Mouse (Mus musculus): ENCODE results near the gene Vps11. TPM values are rescaled to one million over a fixed set of nuclear protein-coding genes. Genes with fewer than 3 reads are reported as not detected.

Gene Vps11
- polyA plus RNA-seq, 1 experiment from 2014 or later: 43.5 TPM

DNA sequence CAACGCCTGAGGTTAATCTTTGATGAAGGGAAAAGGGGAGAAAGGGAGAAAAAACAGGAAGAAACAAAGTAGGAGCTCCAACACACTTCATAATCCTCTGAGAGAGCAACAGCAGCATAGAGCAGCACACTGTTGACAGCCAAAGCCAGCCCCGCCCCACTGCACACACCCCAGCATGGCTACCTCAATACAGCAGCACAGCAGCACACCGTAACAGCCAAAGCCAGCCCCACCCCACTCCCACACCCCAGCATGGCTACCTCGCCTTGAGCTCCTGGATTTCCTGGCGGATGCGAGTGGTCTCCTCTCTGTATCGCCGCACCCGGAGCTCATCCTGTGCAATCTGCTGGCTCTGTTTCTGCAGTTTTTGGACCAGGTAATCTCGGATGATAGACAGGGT lies 9.1 kb downstream of the Vps11 start:
- 94% methylated on average over 10 of the region's 10 CpGs for WGBS
- peaks cover 73% of the 10 kb centered on the region for H3K36me3 ChIP-seq (ENCODE audit: control insufficient read depth, insufficient read depth, low read length)

DNA sequence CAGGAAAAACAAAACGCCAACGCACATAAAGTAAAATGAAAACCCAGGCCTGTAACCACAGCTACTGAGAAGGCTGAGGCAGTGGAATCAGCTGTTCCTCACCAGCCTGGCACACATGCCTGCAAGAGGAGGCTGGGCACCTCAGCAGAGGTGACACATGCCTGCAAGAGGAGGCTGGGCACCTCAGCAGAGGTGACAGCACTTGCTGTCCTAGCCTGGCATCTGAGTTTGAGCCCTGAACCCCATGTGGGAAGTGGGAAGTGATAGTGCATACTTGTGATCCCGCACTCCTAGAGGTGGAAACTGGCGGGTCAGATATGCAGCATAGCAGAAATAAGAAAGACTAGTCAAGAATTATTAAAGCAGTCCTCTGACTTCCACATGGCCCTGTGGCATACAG lies 10.1 kb downstream of the Vps11 start:
- no peak for ATAC-seq
- Histone ChIP-seq H3K27ac (ENCODE audit: low read depth, low read length) (no peak overlapping the region), H3K9me3 (ENCODE audit: control insufficient read depth, low read length) (no peaks in the 10 kb centered on the region), H3K4me2 (ENCODE audit: low read length) (no peak overlapping the region), H3K9ac (ENCODE audit: low read depth, low read length) (no peak overlapping the region), H3K36me3 (ENCODE audit: control insufficient read depth, insufficient read depth, low read length) (peaks cover 74% of the 10 kb centered on the region), H3K4me1 (ENCODE audit: control insufficient read depth, insufficient read depth, low read depth, low read length) (no peaks in the 10 kb centered on the region), H3K27me3 (replicated peaks; ENCODE audit: control insufficient read depth, insufficient read depth, low read length) (no peaks in the 10 kb centered on the region), H3K4me3 (ENCODE audit: low read length) (no peak overlapping the region)
- WGBS: 99% methylated on average over 4 of the region's 4 CpGs

More for the DNA sequence above, 9.1 kb downstream of the Vps11 start:
- Histone ChIP-seq H3K4me3 (ENCODE audit: low read length) (no peak overlapping the region), H3K9ac (ENCODE audit: low read depth, low read length) (no peak overlapping the region), H3K9me3 (ENCODE audit: control insufficient read depth, low read length) (no peaks in the 10 kb centered on the region), H3K4me2 (ENCODE audit: low read length) (no peak overlapping the region), H3K27ac (ENCODE audit: low read depth, low read length) (no peak overlapping the region), H3K27me3 (replicated peaks; ENCODE audit: control insufficient read depth, insufficient read depth, low read length) (no peaks in the 10 kb centered on the region), H3K4me1 (ENCODE audit: control insufficient read depth, insufficient read depth, low read depth, low read length) (no peaks in the 10 kb centered on the region)
- no peak for ATAC-seq

DNA sequence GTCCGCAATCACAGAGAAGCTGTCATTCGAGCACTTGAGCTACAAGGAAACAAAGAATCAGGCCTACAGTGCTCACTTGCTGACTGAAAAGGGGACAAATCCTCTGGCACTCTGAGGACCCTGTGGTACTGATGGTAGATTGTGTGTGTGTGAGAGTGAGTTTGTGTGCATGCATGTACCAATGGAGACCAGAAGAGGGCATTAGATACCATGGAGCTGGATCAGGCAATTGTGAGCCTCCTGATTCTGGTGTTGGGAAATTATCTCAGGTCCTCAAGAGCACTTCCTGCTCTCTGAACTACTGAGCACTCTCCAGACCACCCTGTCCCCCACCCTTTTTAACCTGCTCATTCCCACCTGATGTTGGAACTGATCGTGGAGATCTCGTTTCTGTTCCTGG lies 12.9 kb downstream of the Vps11 start:
- Histone ChIP-seq H3K27ac (ENCODE audit: low read depth, low read length) (no peak overlapping the region), H3K27me3 (replicated peaks; ENCODE audit: control insufficient read depth, insufficient read depth, low read length) (no peaks in the 10 kb centered on the region), H3K4me3 (ENCODE audit: low read length) (no peak overlapping the region), H3K4me1 (ENCODE audit: control insufficient read depth, insufficient read depth, low read depth, low read length) (no peaks in the 10 kb centered on the region), H3K4me2 (ENCODE audit: low read length) (no peak overlapping the region), H3K9ac (ENCODE audit: low read depth, low read length) (no peak overlapping the region), H3K9me3 (ENCODE audit: control insufficient read depth, low read length) (no peaks in the 10 kb centered on the region), H3K36me3 (ENCODE audit: control insufficient read depth, insufficient read depth, low read length) (peaks cover 48% of the 10 kb centered on the region)
- ATAC-seq: no peak
- 99% methylated on average over 4 of the region's 4 CpGs for WGBS

DNA sequence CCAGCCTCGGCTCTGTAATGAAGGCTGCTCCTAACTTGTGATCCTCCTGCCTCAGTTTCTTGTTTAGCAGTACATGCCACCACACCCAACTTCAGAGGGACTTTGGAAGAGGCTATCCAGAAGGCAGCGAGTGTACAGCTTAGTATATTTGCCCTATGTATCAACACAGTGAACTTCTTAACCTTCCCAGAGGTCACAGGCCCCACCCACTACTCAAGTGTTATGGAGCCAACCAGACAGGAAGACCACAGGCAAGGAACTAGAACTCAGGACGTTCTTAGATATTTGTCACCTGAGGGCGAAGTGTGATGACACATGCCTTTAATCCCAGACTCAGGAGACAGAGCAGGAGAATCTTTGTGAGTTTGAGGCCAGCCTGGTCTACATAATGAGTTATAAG lies 13.8 kb downstream of the Vps11 start:
- no peak overlapping the region for H3K4me3 ChIP-seq (ENCODE audit: low read length)
- H3K9ac ChIP-seq (ENCODE audit: low read depth, low read length): no peak overlapping the region
- H3K9me3 ChIP-seq (ENCODE audit: control insufficient read depth, low read length): no peaks in the 10 kb centered on the region
- no peaks in the 10 kb centered on the region for H3K27me3 ChIP-seq (replicated peaks; ENCODE audit: control insufficient read depth, insufficient read depth, low read length)
- H3K4me1 ChIP-seq (ENCODE audit: control insufficient read depth, insufficient read depth, low read depth, low read length): peaks cover 5% of the 10 kb centered on the region
- no peak overlapping the region for H3K27ac ChIP-seq (ENCODE audit: low read depth, low read length)
- ATAC-seq: no peak
- peaks cover 44% of the 10 kb centered on the region for H3K36me3 ChIP-seq (ENCODE audit: control insufficient read depth, insufficient read depth, low read length)
- no peak overlapping the region for H3K4me2 ChIP-seq (ENCODE audit: low read length)
- 91% methylated on average over 4 of the region's 4 CpGs for WGBS

DNA sequence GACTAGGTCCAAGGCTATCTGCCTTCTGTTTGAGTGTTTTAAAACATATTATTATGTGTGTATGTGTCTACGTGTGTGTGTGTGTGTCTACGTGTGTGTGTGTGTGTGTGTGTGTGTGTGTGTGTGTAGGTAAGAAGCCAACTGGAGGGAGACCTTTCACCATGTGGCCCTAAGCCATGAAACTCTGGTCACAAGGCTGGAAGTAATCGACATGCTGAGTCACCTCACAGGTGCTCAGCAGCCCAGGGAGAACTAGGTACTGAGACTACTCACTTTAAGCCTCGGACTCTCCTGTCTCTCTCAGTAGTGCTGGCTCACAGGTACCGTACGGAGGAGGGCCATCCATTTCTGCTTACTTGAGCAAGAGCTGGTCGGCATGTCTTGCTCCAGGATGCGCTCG lies 14.3 kb downstream of the Vps11 start:
- H3K27ac ChIP-seq (ENCODE audit: low read depth, low read length): no peak overlapping the region
- H3K4me2 ChIP-seq (ENCODE audit: low read length): no peak overlapping the region
- no peak for ATAC-seq
- no peaks in the 10 kb centered on the region for H3K27me3 ChIP-seq (replicated peaks; ENCODE audit: control insufficient read depth, insufficient read depth, low read length)
- peaks cover 5% of the 10 kb centered on the region for H3K4me1 ChIP-seq (ENCODE audit: control insufficient read depth, insufficient read depth, low read depth, low read length)
- 94% methylated on average over 9 of the region's 9 CpGs for WGBS
- H3K36me3 ChIP-seq (ENCODE audit: control insufficient read depth, insufficient read depth, low read length): peaks cover 40% of the 10 kb centered on the region
- no peak overlapping the region for H3K4me3 ChIP-seq (ENCODE audit: low read length)
- no peak overlapping the region for H3K9ac ChIP-seq (ENCODE audit: low read depth, low read length)
- no peaks in the 10 kb centered on the region for H3K9me3 ChIP-seq (ENCODE audit: control insufficient read depth, low read length)

DNA sequence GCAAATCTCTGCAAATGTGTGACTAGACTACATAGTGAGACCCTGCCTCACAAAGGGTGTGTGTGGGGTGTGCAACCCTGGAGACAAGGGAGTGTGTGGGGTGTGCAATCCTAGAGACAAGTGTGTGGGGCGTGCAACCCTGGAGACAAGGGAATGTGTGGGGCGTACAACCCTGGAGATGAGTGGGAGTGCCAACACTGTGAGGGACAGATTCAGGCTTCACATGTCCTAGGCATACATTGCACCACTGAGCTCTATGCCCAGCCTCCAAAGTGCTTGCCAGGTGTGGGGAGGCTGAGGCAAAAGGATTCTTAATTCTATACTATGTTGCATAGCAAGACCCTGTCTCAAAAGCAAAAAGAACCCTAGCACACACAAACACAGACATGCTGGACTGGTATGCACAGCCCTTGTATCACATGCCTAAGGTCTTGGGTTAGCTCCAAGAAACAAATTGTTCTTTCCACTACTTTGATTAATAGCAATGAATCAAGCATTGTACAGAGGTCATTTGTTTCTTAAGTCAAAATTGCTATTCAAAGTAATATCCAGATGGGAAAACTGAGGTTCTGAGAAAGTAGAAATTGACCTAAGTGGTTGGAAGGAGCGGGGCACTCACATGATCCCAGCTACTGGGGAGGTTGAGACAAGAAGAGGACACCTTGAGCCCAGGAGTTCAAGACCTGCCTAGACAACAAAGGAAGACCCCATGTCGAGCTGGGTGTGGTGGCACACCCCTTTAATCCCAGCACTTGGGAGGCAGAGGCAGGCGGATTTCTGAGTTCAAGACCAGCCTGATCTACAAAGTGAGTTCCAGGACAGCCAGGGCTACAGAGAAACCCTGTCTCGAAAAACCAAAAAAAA lies 15.7 kb downstream of the Vps11 start:
- Histone ChIP-seq H3K9ac (ENCODE audit: low read depth, low read length) (no peak overlapping the region), H3K4me2 (ENCODE audit: low read length) (no peak overlapping the region), H3K4me3 (ENCODE audit: low read length) (no peak overlapping the region), H3K36me3 (ENCODE audit: control insufficient read depth, insufficient read depth, low read length) (peaks cover 28% of the 10 kb centered on the region), H3K27ac (ENCODE audit: low read depth, low read length) (no peak overlapping the region), H3K27me3 (replicated peaks; ENCODE audit: control insufficient read depth, insufficient read depth, low read length) (no peaks in the 10 kb centered on the region), H3K4me1 (ENCODE audit: control insufficient read depth, insufficient read depth, low read depth, low read length) (peaks cover 5% of the 10 kb centered on the region), H3K9me3 (ENCODE audit: control insufficient read depth, low read length) (no peaks in the 10 kb centered on the region)
- WGBS: 84% methylated on average over 6 of the region's 6 CpGs
- no peak for ATAC-seq

DNA sequence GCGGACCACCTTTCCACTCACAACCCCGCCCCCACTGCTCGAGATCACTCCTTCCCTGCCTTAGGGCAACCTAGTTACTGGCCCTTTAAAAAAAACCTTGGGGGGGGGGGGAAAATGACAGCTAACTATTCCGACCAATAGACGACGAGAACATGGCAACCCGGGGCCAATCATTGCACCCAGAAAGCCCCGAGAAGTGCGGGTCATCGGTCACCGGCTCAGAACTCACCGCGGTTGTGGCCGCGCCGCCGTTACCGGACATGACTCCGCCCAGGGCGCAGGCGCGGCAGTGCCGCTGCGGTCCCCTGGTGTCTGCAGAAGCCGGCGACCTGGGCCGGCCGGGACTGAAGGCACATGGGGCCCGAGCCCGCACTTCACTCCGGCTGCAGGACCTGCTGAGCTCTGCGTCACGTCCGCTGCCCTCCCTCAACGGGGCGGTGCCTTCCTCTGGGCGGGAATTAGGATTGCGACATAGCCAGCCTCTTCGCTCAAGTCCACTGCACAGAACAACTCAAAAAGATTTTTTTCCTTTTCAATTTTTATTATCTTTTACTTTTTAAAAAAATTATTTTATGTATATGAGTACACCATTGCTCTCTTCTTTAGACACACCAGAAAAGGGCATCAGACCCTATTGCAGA lies 17.6 kb downstream of the Vps11 start, which contains the start of gene Hmbs:
Gene Hmbs (minus strand): TSS at position 448 of the 641 bp plus-strand sequence.
- H3K4me1 ChIP-seq (ENCODE audit: control insufficient read depth, insufficient read depth, low read depth, low read length): peaks cover 5% of the 10 kb centered on the region
- peak within 1 kb of the TSS; percentile 99 for H3K27ac ChIP-seq (ENCODE audit: low read depth, low read length)
- H3K27me3 ChIP-seq (replicated peaks; ENCODE audit: control insufficient read depth, insufficient read depth, low read length): no peaks in the 10 kb centered on the region
- WGBS: under 1% methylated on average over 39 of the region's 39 CpGs
- peak; percentile 97 for ATAC-seq
- H3K9me3 ChIP-seq (ENCODE audit: control insufficient read depth, low read length): no peaks in the 10 kb centered on the region
- peak within 1 kb of the TSS; percentile 77 for H3K4me3 ChIP-seq (ENCODE audit: low read length)
- peak within 1 kb of the TSS; percentile 55 for H3K4me2 ChIP-seq (ENCODE audit: low read length)
- H3K36me3 ChIP-seq (ENCODE audit: control insufficient read depth, insufficient read depth, low read length): peaks cover 18% of the 10 kb centered on the region
- H3K9ac ChIP-seq (ENCODE audit: low read depth, low read length): peak within 1 kb of the TSS; percentile 80

DNA sequence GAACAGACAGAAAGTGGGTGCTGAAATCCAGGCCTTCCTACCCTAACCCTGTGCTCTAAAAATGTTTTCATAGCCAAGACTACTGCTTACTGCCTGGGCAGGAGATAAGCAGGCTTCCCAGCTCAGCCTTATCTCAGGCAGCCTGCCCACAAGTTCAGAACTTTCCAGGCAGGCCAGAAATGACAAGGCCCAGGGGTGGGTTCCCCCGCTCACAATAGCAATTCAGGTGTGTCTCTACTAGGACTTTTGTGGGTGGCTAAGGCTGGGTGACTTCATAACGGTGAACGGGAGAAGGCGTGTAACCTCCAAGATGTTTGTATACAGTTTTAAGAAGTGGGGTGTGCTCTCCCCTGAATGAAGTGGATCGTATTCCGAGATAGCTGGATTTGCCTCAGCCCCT lies 18.2 kb downstream of the Vps11 start:
- Histone ChIP-seq H3K9me3 (ENCODE audit: control insufficient read depth, low read length) (no peaks in the 10 kb centered on the region), H3K4me3 (ENCODE audit: low read length) (peak overlapping the region; percentile 77), H3K27me3 (replicated peaks; ENCODE audit: control insufficient read depth, insufficient read depth, low read length) (no peaks in the 10 kb centered on the region), H3K4me1 (ENCODE audit: control insufficient read depth, insufficient read depth, low read depth, low read length) (peaks cover 5% of the 10 kb centered on the region), H3K4me2 (ENCODE audit: low read length) (peak overlapping the region; percentile 55), H3K36me3 (ENCODE audit: control insufficient read depth, insufficient read depth, low read length) (peaks cover 12% of the 10 kb centered on the region), H3K9ac (ENCODE audit: low read depth, low read length) (peak overlapping the region; percentile 80), H3K27ac (ENCODE audit: low read depth, low read length) (peak overlapping the region; percentile 99)
- 16% methylated on average over 6 of the region's 6 CpGs for WGBS
- ATAC-seq: peak; percentile 4

DNA sequence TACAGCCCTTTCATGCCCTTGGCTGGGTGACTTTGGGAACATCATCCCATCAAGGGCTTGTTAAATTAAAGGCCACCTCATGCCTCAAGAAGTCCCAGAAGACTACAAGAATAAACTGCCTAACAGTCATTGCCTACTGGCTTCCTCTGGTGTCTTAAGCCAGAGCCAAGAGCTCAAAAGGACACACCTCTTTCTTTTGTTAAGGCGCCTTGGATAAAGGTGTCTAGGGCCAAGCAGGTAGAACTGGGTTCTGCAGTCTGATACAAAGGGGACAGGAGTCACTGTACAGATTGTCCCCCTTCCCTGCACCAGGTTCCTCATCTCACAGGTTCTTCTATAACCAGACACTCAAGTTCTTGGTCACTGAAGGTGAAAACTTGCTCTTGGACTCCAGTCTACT lies 18.9 kb downstream of the Vps11 start:
- peaks cover 7% of the 10 kb centered on the region for H3K36me3 ChIP-seq (ENCODE audit: control insufficient read depth, insufficient read depth, low read length)
- no peak overlapping the region for H3K4me3 ChIP-seq (ENCODE audit: low read length)
- no peaks in the 10 kb centered on the region for H3K9me3 ChIP-seq (ENCODE audit: control insufficient read depth, low read length)
- WGBS: 100% methylated on average over 1 of the region's 1 CpGs
- H3K4me1 ChIP-seq (ENCODE audit: control insufficient read depth, insufficient read depth, low read depth, low read length): peaks cover 8% of the 10 kb centered on the region
- H3K27me3 ChIP-seq (replicated peaks; ENCODE audit: control insufficient read depth, insufficient read depth, low read length): no peaks in the 10 kb centered on the region
- H3K27ac ChIP-seq (ENCODE audit: low read depth, low read length): no peak overlapping the region
- no peak overlapping the region for H3K9ac ChIP-seq (ENCODE audit: low read depth, low read length)
- no peak overlapping the region; the same call in 1 of the 2 replicates for H3K4me2 ChIP-seq (ENCODE audit: low read length)
- no peak for ATAC-seq
